Mouse (Mus musculus): ENCODE data around the gene Tmem72.

DNA sequence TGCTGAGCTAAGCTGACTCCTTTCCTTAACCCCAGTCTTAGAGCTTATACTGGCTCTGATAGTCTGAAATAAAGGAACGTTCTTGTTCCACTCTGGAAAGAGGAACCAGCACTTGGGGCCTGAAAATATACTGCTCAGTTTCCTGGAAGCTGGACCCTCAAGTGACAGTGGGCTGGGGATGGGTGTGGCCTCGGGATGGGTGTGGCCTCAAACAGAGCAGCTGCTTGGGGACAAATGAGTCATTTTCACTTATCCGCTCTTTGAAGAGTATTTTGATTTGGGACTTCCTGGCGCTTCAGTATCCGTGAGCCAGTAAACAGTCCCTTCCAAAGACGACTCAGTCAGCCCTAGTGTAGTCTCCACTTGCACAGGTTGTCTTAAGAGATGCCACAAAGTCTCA lies 34.4 kb downstream of the Tmem72 start:
- TF ChIP-seq POLR2A (IDR thresholded peaks at IDR 0.05; ENCODE audit: extremely low read depth, insufficient read depth, low read length) (no peak), CTCF (IDR thresholded peaks at IDR 0.05; ENCODE audit: extremely low read depth, insufficient read depth, low read length) (no peak)

All from cortical plate, adult 2 months (tissue).